Mouse (Mus musculus): Measurements from ENCODE around the gene Atg7.

GRCm38 (mm10) chr6:114904818-114905217 is 261.9 kb downstream of the Atg7 start:
- TF ChIP-seq MAX (IDR thresholded peaks at IDR 0.05; ENCODE audit: low read depth) (no peak), POLR2A (IDR thresholded peaks at IDR 0.05; ENCODE audit: insufficient read length, low read depth) (no peak), TCF12 (IDR thresholded peaks at IDR 0.05; ENCODE audit: insufficient read depth, poor library complexity, severe bottlenecking) (no peak), CEBPB (IDR thresholded peaks at IDR 0.05; ENCODE audit: insufficient read depth, poor library complexity, severe bottlenecking) (no peak), MYOG (IDR thresholded peaks at IDR 0.05; ENCODE audit: control insufficient read depth in 1 of 3, insufficient read depth in 1 of 3, insufficient read length in 2 of 3, low read depth in 2 of 3) (no peak), USF1 (IDR thresholded peaks at IDR 0.05; ENCODE audit: low read depth) (no peak)

Measured in myocyte (in vitro differentiated cells).